Mouse (Mus musculus): ENCODE measurements around the gene Mnat1.

DNA sequence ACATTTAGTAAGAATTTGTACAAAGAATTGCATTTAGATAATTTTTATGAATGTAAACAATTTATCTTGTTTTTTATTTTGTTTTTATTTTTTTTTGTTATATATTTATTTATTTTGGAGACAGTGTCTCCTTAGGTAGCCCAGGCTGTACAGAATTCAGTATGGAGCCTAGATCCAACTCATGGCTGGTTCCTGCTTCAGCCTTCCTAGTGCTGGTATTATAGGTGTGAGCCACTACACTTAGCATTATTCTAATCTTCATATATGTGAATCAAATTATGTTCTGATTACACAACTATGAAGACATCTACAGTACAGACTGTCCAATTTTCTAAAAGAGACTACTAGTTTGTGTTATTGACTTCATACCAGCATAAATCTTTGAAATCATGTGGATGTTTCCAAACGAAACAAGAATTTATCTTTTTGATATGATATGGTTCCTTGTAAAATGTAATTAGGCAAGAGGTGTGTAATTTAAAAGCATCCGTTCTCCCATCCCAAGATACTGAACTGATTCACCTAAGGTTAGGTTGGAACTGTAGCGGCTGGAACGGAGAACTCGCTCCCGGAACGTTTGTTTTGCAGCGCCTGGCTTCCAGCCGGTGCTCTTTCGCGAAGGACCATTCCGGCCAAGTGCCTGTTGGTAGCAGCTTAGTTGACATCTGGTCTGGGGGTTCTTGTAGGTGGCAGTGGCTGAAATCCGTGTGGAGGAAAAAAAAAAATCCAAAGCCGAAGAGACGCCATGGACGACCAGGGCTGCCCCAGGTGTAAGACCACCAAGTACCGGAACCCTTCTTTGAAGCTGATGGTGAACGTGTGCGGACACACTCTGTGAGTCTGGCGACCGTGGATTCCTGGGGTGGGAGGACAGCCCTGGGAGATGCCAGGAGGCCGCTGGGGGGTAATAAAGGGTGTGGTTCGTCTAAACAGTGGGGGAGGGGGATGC is at the start of gene Mnat1:
- TF ChIP-seq CTCF (IDR thresholded peaks at IDR 0.05; ENCODE audit: borderline replicate concordance, insufficient read depth, low read depth, low read length) (no peak), POLR2A (IDR thresholded peaks at IDR 0.05; ENCODE audit: borderline replicate concordance, insufficient read depth, low read length) (peak; percentile 80; the same call in 1 of the 2 replicates)

Measured in cerebellum, adult 2 months (tissue).